Mouse (Mus musculus) limb, embryonic 13.5 days (tissue): ENCODE results near the gene Tmed8. TPM values are rescaled to one million over a fixed set of nuclear protein-coding genes. Genes with fewer than 3 reads are reported as not detected.
"Not testable (repeated sequence)": the region's sequence is repeated elsewhere in the genome, so short reads cannot be mapped to it uniquely, and the experiment has no call there.

Source experiments
- ATAC-seq: fragments of 200-750 bp; cut with Nextera tagmentation; 2 replicates; pipeline ENCODE4 v1.8.0; 2017; ENCODE audit warnings: low read depth, moderate number of reproducible peaks, moderate TSS enrichment; ENCODE audit not compliant: low FRiP score
- H3K27ac ChIP-seq: fragments of 300-500 bp; sonication (generic); 2 replicates; pipeline ENCODE4 v1.5.1; 2015; ENCODE audit warnings: inconsistent platforms, mild to moderate bottlenecking, moderate library complexity
- H3K27me3 ChIP-seq: fragments of 300-500 bp; sonication (generic); 2 replicates; pipeline ENCODE4 v1.6.1; 2015; ENCODE audit warnings: mild to moderate bottlenecking, inconsistent platforms
- H3K36me3 ChIP-seq: fragments of 300-500 bp; sonication (generic); 2 replicates; pipeline ENCODE4 v1.6.1; 2015; ENCODE audit warnings: inconsistent platforms, mild to moderate bottlenecking, moderate library complexity
- H3K4me1 ChIP-seq: fragments of 300-500 bp; sonication (generic); 2 replicates; pipeline ENCODE4 v1.6.1; 2015; ENCODE audit warnings: inconsistent platforms
- H3K4me2 ChIP-seq: fragments of 300-500 bp; sonication (generic); replicated peaks from 2 replicates; pipeline ENCODE4 v1.6.1; 2015; ENCODE audit warnings: inconsistent platforms, mild to moderate bottlenecking, moderate library complexity
- H3K4me3 ChIP-seq: fragments of 300-500 bp; sonication (generic); 2 replicates; pipeline ENCODE4 v1.5.1; 2015; ENCODE audit warnings: moderate library complexity, mild to moderate bottlenecking, inconsistent platforms
- H3K9ac ChIP-seq: fragments of 300-500 bp; sonication (generic); 2 replicates; pipeline ENCODE4 v1.6.1; 2015; ENCODE audit warnings: mild to moderate bottlenecking, inconsistent platforms
- H3K9me3 ChIP-seq: fragments of 300-500 bp; sonication (generic); 2 replicates; pipeline ENCODE4 v1.6.1; 2016; ENCODE audit warnings: inconsistent platforms
- whole genome bisulfite sequencing: fragments of 180-500 bp; shearing (Covaris S2); methylation state at CpG from one replicate; pipeline ENCODE4 v1.1.7; 2015; 5-methylcytosine and 5-hydroxymethylcytosine counted together
- polyA plus RNA-seq: library from polyadenylated mRNA; unstranded; fragments of >200 nt; fragmentation: Nextera tagmentation; extraction: Ambion mirVana; gene quantifications from 2 replicates; pipeline ENCODE4 v1.2.1, GENCODE M21; 2015

Tmed8 gene
- polyA plus RNA-seq, 1 experiment from 2014 or later, result 2.5 TPM

DNA sequence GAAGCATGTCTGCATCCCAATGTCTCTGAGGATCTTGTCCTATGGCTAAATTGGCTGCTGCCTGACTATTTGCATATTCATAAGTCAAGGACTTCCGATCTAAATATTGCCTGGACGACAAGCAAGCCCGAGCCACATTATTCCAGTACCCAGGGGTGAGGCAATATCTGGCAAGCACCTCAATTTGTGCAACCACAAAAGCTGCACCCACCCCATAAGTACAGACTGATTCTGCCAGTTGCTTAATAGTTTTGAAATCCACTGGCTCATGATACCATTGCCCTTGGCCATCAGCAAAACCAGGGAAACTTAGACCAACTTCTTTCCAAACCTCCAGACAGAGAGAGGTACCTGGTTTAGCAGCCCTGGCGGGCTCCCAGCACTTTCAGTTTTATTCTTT lies 45.8 kb downstream of the Tmed8 start:
- H3K27me3 ChIP-seq, H3K4me2 ChIP-seq, H3K4me1 ChIP-seq, H3K9me3 ChIP-seq, H3K4me3 ChIP-seq, ATAC-seq, H3K27ac ChIP-seq, H3K9ac ChIP-seq: not testable (repeated sequence)
- WGBS, result 88% methylated on average over 4 of the region's 4 CpGs
- H3K36me3 ChIP-seq, result peaks cover 24% of the 10 kb centered on the region

DNA sequence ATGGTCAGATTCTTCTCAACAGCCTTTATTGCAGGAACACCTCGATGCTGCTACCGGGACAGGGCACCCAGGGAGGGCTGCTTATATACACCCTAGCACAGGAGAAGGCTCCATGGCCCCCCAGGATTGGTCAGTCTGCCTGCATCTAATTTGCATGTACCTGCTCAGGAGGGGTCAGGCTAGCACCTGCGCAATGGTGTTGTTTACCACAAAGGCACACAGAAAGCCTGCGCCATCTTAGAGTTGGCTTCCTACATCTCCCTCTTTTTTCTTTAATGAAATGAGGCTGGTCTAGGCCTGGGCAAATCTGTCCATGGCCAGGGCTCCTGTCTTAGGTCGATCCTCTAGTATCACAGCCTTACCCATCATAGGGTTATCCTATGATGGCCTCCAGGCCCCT lies 50.8 kb downstream of the Tmed8 start:
- peaks cover 12% of the 10 kb centered on the region for H3K36me3 ChIP-seq
- H3K27me3 ChIP-seq, result no peaks in the 10 kb centered on the region
- peaks cover 16% of the 10 kb centered on the region for H3K4me1 ChIP-seq
- no peak overlapping the region for H3K4me3 ChIP-seq
- H3K4me2 ChIP-seq, result no peak overlapping the region
- H3K9me3 ChIP-seq, result no peaks in the 10 kb centered on the region
- no peak for ATAC-seq
- no peak overlapping the region for H3K9ac ChIP-seq
- H3K27ac ChIP-seq, result no peak overlapping the region
- WGBS, result 97% methylated on average over 5 of the region's 5 CpGs

DNA sequence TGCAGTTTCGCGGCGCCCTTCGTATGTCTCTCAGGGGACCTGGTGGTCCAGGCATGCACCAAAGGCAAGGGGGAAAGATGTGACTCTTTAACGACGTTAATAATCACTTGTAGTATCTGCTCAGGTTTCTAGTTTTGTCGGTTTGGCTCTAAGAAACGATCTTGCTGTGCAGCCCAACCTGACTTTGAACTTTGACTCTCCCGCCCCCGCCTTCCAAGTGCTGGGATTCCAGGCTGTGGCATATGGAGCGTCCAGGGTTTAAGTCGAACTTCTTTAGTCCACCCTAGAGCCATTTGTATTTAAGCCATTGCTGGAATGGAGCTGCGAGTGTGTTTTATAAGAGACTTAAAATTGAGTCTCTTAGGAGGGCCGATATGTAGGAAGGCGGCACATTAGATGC lies 52.1 kb downstream of the Tmed8 start:
- 12% methylated on average over 15 of the region's 15 CpGs for WGBS
- peak overlapping the region; percentile 71 for H3K4me3 ChIP-seq
- ATAC-seq, result no peak

DNA sequence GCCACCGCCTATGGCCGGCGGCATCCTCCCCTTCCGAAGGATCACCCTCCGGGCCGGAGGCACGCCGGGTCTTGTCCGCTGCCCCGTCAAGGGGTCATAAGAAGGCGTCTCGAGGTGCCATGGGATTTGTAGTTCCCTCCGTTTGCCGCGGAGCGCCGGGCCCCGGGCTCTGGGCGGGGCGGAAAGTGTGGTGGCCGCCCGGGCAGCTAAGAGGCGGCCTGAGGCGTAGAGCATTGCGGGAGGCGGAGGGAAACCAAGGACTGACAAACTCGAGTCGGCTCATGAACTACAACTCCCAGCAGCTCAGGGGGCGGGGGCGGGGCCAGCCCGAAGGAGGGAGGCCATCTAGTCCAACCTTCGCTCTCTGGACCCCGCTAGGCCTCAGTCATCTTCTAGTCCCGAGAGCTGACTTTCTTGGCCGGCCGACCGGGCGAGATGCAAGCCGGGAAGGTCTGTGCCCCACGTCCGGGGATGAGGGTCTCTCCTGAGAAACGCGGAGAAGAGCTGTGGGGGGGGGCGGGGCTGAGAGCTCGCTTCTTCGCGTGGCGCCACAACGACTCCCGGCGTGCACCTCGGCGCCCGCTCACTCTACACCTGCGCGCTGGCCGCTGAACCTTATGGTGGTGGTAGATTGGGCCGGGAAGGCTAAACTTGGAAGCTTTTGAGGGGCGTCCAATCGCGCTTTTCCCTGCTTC lies 52.7 kb downstream of the Tmed8 start, which contains the start of gene Pomt2:
TSS of gene Pomt2 (minus strand) at position 574 of the 695 bp plus-strand sequence.
- ATAC-seq, result peak; percentile 98
- no peaks in the 10 kb centered on the region for H3K9me3 ChIP-seq

More for the DNA sequence above, 52.1 kb downstream of the Tmed8 start:
- no peaks in the 10 kb centered on the region for H3K27me3 ChIP-seq
- peak overlapping the region; percentile 80 for H3K9ac ChIP-seq
- H3K27ac ChIP-seq, result peak overlapping the region; percentile 97
- H3K36me3 ChIP-seq, result peaks cover 12% of the 10 kb centered on the region
- H3K4me2 ChIP-seq, result peak overlapping the region; percentile 79
- H3K4me1 ChIP-seq, result peaks cover 16% of the 10 kb centered on the region
- no peaks in the 10 kb centered on the region for H3K9me3 ChIP-seq

DNA sequence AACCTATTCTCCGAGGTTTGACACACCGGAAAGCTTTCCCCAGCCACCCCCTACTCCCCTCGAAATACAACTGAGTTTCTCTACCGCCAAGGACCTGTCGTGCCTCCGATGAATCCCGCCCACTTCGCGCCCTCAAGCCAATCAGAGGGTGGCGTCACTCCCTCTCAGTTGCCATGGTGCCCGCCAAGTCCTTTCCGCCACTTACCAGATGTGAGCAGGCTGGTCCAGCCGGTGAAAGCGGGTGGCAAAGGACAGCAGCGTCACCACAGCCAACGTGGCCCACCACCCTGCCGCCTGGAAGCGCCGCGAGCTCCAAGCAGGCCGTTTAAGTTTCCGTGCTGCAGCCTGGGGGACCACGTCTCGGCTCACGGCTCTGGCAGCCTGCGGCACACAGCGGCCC lies 53.3 kb downstream of the Tmed8 start, which contains the start of gene Gstz1:
TSS of gene Gstz1 (plus strand) at position 200 of the 400 bp plus-strand sequence.
- Histone ChIP-seq H3K4me1 (peaks cover 16% of the 10 kb centered on the region), H3K4me2 (peak within 1 kb of the TSS; percentile 79), H3K4me3 (peak within 1 kb of the TSS; percentile 71), H3K27me3 (no peaks in the 10 kb centered on the region), H3K9ac (peak within 1 kb of the TSS; percentile 80), H3K9me3 (no peaks in the 10 kb centered on the region), H3K36me3 (peaks cover 12% of the 10 kb centered on the region), H3K27ac (peak within 1 kb of the TSS; percentile 97)
- under 1% methylated on average over 27 of the region's 27 CpGs for WGBS
- ATAC-seq, result peak; percentile 88

More for the DNA sequence above, 52.7 kb downstream of the Tmed8 start, which contains the start of gene Pomt2:
- Histone ChIP-seq H3K27me3 (no peaks in the 10 kb centered on the region), H3K4me1 (peaks cover 16% of the 10 kb centered on the region), H3K27ac (peak within 1 kb of the TSS; percentile 97), H3K9ac (peak within 1 kb of the TSS; percentile 80), H3K36me3 (peaks cover 12% of the 10 kb centered on the region), H3K4me2 (peak within 1 kb of the TSS; percentile 79), H3K4me3 (peak within 1 kb of the TSS; percentile 71)
- under 1% methylated on average over 61 of the region's 61 CpGs for WGBS

DNA sequence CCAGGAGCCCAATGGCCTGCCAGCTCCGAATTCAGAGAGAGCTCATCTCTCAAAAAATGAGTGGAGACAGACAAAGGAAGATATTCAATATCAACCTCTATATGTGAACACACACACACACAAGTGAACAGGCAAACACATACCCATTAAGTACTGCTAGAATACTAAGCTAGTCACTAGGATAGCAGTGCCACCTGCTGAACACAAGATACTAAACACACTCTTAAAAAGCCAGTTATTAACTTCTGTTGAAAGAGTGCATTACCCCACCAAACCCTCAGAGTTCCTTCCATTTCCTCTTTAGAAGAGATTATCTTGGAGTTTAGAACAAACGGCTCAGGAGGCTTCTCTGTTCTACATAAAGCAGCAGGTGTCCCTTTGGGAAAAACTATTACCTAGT lies 58.1 kb downstream of the Tmed8 start:
- Histone ChIP-seq H3K9ac (no peak overlapping the region), H3K4me3 (no peak overlapping the region), H3K4me1 (peaks cover 8% of the 10 kb centered on the region), H3K4me2 (no peak overlapping the region), H3K9me3 (no peaks in the 10 kb centered on the region), H3K27me3 (no peaks in the 10 kb centered on the region), H3K27ac (no peak overlapping the region), H3K36me3 (peaks cover 8% of the 10 kb centered on the region)
- WGBS, result 73% methylated on average over 2 of the region's 2 CpGs
- no peak for ATAC-seq

DNA sequence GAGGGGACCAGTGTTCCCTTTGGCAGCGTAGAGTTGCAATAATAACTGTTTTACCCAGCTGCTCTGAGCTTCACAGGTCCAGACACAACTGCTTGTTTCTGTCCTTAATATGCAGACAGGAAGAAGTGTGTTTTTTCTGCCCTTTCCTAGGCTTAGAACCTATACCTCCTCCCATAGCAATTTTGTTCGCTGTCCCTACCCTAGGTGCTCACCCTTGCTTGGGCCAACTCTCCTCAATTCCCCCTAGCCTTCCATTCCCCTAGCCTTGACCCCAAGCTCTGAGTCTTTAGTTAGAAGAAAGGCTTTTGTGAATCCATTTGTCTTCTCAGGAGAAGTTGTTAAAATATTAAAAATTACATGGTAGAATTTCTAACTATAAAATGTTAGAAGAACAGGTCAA lies 61.5 kb downstream of the Tmed8 start:
- H3K27ac ChIP-seq, result no peak overlapping the region
- H3K36me3 ChIP-seq, result peaks cover 32% of the 10 kb centered on the region
- H3K4me1 ChIP-seq, result no peaks in the 10 kb centered on the region
- no peaks in the 10 kb centered on the region for H3K27me3 ChIP-seq
- no peak for ATAC-seq
- 90% methylated on average over 1 of the region's 2 CpGs for WGBS
- H3K4me3 ChIP-seq, result no peak overlapping the region
- H3K9me3 ChIP-seq, result no peaks in the 10 kb centered on the region
- H3K4me2 ChIP-seq, result no peak overlapping the region
- no peak overlapping the region for H3K9ac ChIP-seq

DNA sequence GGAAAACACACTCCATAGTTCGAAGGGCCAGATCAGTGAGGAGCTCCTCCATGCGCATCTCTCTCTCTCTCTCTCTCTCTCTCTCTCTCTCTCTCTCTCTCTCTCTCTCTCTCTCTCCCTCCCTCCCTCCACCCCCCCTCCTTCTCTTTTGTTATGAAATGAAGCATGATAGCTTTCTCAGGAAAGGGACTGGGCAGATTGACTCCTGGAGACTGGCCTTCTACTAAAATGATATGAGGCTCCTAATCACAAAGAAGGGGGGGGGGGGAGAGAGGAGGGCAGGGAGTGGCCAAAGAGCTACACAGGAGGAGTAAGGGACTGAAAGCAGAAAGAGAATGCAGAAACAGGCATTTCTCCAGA lies 61.9 kb downstream of the Tmed8 start:
- H3K9me3 ChIP-seq, result no peaks in the 10 kb centered on the region
- no peak overlapping the region for H3K27ac ChIP-seq
- no peak for ATAC-seq
- no peak overlapping the region for H3K9ac ChIP-seq
- no peaks in the 10 kb centered on the region for H3K27me3 ChIP-seq
- H3K4me3 ChIP-seq, result no peak overlapping the region
- H3K4me1 ChIP-seq, result no peaks in the 10 kb centered on the region
- H3K4me2 ChIP-seq, result no peak overlapping the region
- peaks cover 35% of the 10 kb centered on the region for H3K36me3 ChIP-seq
- 88% methylated on average over 2 of the region's 2 CpGs for WGBS

DNA sequence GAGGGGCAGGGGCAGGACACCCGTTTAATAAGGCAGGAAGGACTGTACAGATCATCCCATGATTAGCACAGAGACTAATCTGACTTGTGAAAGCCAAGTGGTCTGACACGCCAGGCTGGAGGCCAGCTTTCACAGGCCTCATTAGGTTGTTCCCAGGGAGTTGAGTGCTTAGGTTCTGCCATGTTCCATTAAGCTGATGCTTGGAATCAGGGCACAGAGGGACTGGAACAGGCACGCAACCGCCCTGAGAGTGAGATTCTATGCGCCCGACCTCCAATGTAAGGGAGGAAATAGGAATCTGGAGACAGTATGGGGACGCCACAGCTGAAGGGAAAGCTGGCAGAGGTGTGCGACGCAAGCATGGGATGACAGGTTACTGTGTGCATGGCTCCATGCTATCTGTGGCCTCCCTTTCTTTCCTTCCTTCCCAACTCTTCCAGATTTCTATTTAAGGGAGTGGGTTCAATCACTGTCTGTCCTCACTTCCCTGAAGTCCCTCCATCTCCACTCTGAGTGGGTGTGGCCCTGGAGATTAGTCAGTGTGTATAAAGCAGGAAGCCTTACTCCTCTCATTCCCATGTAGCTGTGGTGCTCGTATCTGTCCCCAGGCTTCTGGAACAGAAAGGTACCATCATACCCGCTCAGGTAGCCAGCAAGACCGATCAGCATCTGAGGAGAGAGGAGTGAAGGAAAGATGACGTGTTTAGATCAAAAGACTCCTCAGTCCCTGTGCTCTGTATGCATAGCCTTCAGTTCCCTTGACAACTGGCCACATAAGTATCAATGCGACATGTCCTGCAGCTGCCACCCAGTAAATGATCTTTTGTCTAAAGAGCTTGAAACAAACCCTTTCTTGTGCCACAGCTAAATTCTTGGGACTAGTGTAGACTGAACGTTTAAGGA lies 62.6 kb downstream of the Tmed8 start:
- no peak overlapping the region for H3K9ac ChIP-seq
- H3K4me2 ChIP-seq, result no peak overlapping the region
- WGBS, result 90% methylated on average over 15 of the region's 15 CpGs
- H3K27ac ChIP-seq, result no peak overlapping the region
- no peaks in the 10 kb centered on the region for H3K4me1 ChIP-seq
- no peaks in the 10 kb centered on the region for H3K9me3 ChIP-seq
- H3K36me3 ChIP-seq, result peaks cover 40% of the 10 kb centered on the region
- peak; percentile 19; the same call in 1 of the 2 replicates for ATAC-seq
- no peaks in the 10 kb centered on the region for H3K27me3 ChIP-seq
- H3K4me3 ChIP-seq, result no peak overlapping the region

DNA sequence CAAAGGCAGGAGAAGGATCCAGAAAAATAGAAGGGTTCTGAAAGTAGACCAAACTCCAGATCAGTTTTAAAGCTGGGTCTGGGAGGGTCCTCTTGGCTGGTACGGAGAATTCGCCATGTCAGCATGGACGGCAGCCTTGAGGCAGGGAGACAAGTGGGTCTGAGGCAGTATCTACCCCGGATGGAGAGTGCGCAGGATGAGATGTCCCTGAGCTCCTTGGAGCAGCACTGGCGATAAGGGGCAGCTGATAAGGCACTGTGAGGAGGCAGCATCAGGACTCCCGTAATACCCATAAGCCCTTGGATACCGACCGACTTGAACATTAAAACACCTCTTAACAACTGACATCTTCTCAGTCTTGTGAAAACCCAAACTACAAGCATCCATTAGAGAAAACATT lies 67.5 kb downstream of the Tmed8 start:
- no peak for ATAC-seq
- H3K4me2 ChIP-seq, result no peak overlapping the region
- H3K36me3 ChIP-seq, result peaks cover 70% of the 10 kb centered on the region
- WGBS, result 93% methylated on average over 9 of the region's 9 CpGs
- no peak overlapping the region for H3K4me3 ChIP-seq
- H3K9ac ChIP-seq, result no peak overlapping the region
- H3K9me3 ChIP-seq, result no peaks in the 10 kb centered on the region
- H3K27me3 ChIP-seq, result no peaks in the 10 kb centered on the region
- no peaks in the 10 kb centered on the region for H3K4me1 ChIP-seq
- no peak overlapping the region for H3K27ac ChIP-seq

DNA sequence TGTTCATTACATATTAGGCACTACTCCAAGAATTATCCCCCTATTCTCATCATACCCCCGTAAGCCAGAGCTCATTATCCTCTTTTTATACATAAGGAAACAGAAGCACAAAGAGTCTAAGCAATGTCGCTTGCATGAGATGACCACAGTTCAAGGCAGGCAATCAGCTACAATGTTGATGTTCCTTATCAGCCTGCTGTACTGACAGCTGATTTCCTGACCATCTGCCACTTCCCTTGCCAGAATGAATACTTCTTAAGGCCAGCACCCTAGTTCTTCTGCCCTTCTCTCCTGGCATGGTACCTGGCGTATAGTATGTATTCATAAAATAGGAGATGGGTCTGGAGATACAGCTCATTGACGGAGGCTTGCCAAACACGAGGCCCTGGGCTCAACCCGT lies 68.0 kb downstream of the Tmed8 start:
- WGBS, result 93% methylated on average over 6 of the region's 6 CpGs
- ATAC-seq, result no peak
- Histone ChIP-seq H3K9ac (no peak overlapping the region), H3K36me3 (peaks cover 70% of the 10 kb centered on the region), H3K4me2 (no peak overlapping the region), H3K9me3 (no peaks in the 10 kb centered on the region), H3K27ac (no peak overlapping the region), H3K4me1 (no peaks in the 10 kb centered on the region), H3K4me3 (no peak overlapping the region), H3K27me3 (no peaks in the 10 kb centered on the region)

DNA sequence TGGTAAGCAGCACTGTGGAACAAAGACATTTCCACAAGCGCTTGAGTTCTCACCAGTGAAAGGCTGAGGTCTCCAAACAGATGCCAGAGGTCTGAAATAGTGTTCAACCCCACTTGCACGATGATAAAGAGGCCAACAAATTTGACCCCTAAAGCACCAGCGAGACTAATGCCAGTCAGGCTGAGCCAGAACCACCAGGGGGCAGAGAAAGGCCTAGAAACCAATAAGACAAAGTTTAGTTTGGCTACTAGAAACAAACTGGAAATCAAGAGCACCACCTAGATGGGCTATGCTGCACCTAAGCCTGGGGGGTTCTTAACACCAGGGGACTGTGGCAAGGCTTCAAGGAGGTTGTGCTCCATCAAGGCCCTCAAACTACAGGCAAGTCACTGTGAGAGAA lies 68.6 kb downstream of the Tmed8 start:
- Histone ChIP-seq H3K27me3 (no peaks in the 10 kb centered on the region), H3K4me1 (no peaks in the 10 kb centered on the region), H3K27ac (no peak overlapping the region), H3K9ac (no peak overlapping the region), H3K9me3 (no peaks in the 10 kb centered on the region), H3K4me2 (no peak overlapping the region), H3K4me3 (no peak overlapping the region), H3K36me3 (peaks cover 67% of the 10 kb centered on the region)
- 71% methylated on average over 3 of the region's 3 CpGs for WGBS
- no peak for ATAC-seq
